Mouse (Mus musculus): ENCODE measurements around the gene Lars2.
"Not testable (repeated sequence)": the region's sequence is repeated elsewhere in the genome, so short reads cannot be mapped to it uniquely, and the experiment has no call there.

Gene Lars2

GRCm38 (mm10) chr9:123366708-123367385 is at the start of gene Lars2:
Gene Lars2 (plus strand): TSS chr9:123366927.
- DNase-seq (ENCODE audit: low spot score), result peak; percentile 97

GRCm38 (mm10) chr9:123326106-123326505 is 40.6 kb upstream of the Lars2 start:
- DNase-seq (ENCODE audit: low spot score), result no peak

GRCm38 (mm10) chr9:123328336-123328735 is 38.4 kb upstream of the Lars2 start:
- no peak for DNase-seq (ENCODE audit: low spot score)

GRCm38 (mm10) chr9:123329831-123330230 is 36.9 kb upstream of the Lars2 start:
- DNase-seq (ENCODE audit: low spot score), result no peak

GRCm38 (mm10) chr9:123330271-123330670 is 36.5 kb upstream of the Lars2 start:
- DNase-seq (ENCODE audit: low spot score), result not testable (repeated sequence)

- DNase-seq (ENCODE audit: low spot score), result no peak
Measured at GRCm38 (mm10) chr9:123333479-123333878, 33.2 kb upstream of the Lars2 start.

- no peak for DNase-seq (ENCODE audit: low spot score)
Measured at GRCm38 (mm10) chr9:123335044-123335670, 31.6 kb upstream of the Lars2 start.

GRCm38 (mm10) chr9:123339651-123340144 is 27.0 kb upstream of the Lars2 start:
- DNase-seq (ENCODE audit: low spot score), result no peak

GRCm38 (mm10) chr9:123341256-123341655 is 25.5 kb upstream of the Lars2 start:
- DNase-seq (ENCODE audit: low spot score), result no peak

- DNase-seq (ENCODE audit: low spot score), result no peak
Measured at GRCm38 (mm10) chr9:123343069-123343468, 23.7 kb upstream of the Lars2 start.

GRCm38 (mm10) chr9:123349286-123349685 is 17.4 kb upstream of the Lars2 start:
- DNase-seq (ENCODE audit: low spot score), result not testable (repeated sequence)

GRCm38 (mm10) chr9:123359981-123360380 is 6.7 kb upstream of the Lars2 start:
- no peak for DNase-seq (ENCODE audit: low spot score)

- DNase-seq (ENCODE audit: low spot score), result no peak
Measured at GRCm38 (mm10) chr9:123365353-123365752, 1.4 kb upstream of the Lars2 start.

GRCm38 (mm10) chr9:123365942-123366707 is 602 bp upstream of the Lars2 start:
- peak; percentile 41 for DNase-seq (ENCODE audit: low spot score)

GRCm38 (mm10) chr9:123367636-123368035 is 909 bp downstream of the Lars2 start:
- DNase-seq (ENCODE audit: low spot score), result no peak

GRCm38 (mm10) chr9:123382399-123382798 is 15.7 kb downstream of the Lars2 start:
- DNase-seq (ENCODE audit: low spot score), result peak; percentile 19

- peak; percentile 35 for DNase-seq (ENCODE audit: low spot score)
Measured at GRCm38 (mm10) chr9:123384696-123385095, 18.0 kb downstream of the Lars2 start.

GRCm38 (mm10) chr9:123385352-123386198 is 18.8 kb downstream of the Lars2 start:
- DNase-seq (ENCODE audit: low spot score), result peak; percentile 28

- peak; percentile 19 for DNase-seq (ENCODE audit: low spot score)
Measured at GRCm38 (mm10) chr9:123386347-123386746, 19.6 kb downstream of the Lars2 start.

GRCm38 (mm10) chr9:123388087-123389007 is 21.6 kb downstream of the Lars2 start:
- peak; percentile 4 for DNase-seq (ENCODE audit: low spot score)

Data from testis, postnatal 10 days (tissue).